Mouse (Mus musculus): Measurements from ENCODE around the gene Plekha7.
"Not testable (repeated sequence)": the region's sequence is repeated elsewhere in the genome, so short reads cannot be mapped to it uniquely, and the experiment has no call there.

Plekha7 gene

GRCm38 (mm10) chr7:116131390-116131789 lies 176.8 kb downstream of the Plekha7 start:
- no peak for DNase-seq (ENCODE audit: low spot score)

- no peak for DNase-seq (ENCODE audit: low spot score)
Measured at GRCm38 (mm10) chr7:116129374-116129773, 178.8 kb downstream of the Plekha7 start.

GRCm38 (mm10) chr7:116128286-116128685 lies 179.9 kb downstream of the Plekha7 start:
- DNase-seq (ENCODE audit: low spot score) = no peak

- DNase-seq (ENCODE audit: low spot score) = no peak
Measured at GRCm38 (mm10) chr7:116127052-116127451, 181.1 kb downstream of the Plekha7 start.

GRCm38 (mm10) chr7:116125671-116126070 lies 182.5 kb downstream of the Plekha7 start:
- no peak for DNase-seq (ENCODE audit: low spot score)

- no peak for DNase-seq (ENCODE audit: low spot score)
Measured at GRCm38 (mm10) chr7:116124057-116124456, 184.1 kb downstream of the Plekha7 start.

- DNase-seq (ENCODE audit: low spot score) = no peak
Measured at GRCm38 (mm10) chr7:116123597-116123985, 184.6 kb downstream of the Plekha7 start.

GRCm38 (mm10) chr7:116122981-116123596 lies 185.1 kb downstream of the Plekha7 start:
- DNase-seq (ENCODE audit: low spot score) = no peak

GRCm38 (mm10) chr7:116121202-116121601 lies 187.0 kb downstream of the Plekha7 start:
- DNase-seq (ENCODE audit: low spot score) = no peak

GRCm38 (mm10) chr7:116120737-116121136 lies 187.4 kb downstream of the Plekha7 start:
- DNase-seq (ENCODE audit: low spot score) = no peak

GRCm38 (mm10) chr7:116119306-116119857 lies 188.8 kb downstream of the Plekha7 start:
- DNase-seq (ENCODE audit: low spot score) = no peak

- no peak for DNase-seq (ENCODE audit: low spot score)
Measured at GRCm38 (mm10) chr7:116115991-116116390, 192.2 kb downstream of the Plekha7 start.

- DNase-seq (ENCODE audit: low spot score) = no peak
Measured at GRCm38 (mm10) chr7:116115216-116115930, 192.8 kb downstream of the Plekha7 start.

GRCm38 (mm10) chr7:116111546-116111945 lies 196.6 kb downstream of the Plekha7 start:
- no peak for DNase-seq (ENCODE audit: low spot score)

- DNase-seq (ENCODE audit: low spot score) = no peak
Measured at GRCm38 (mm10) chr7:116110661-116111060, 197.5 kb downstream of the Plekha7 start.

- no peak for DNase-seq (ENCODE audit: low spot score)
Measured at GRCm38 (mm10) chr7:116103091-116103490, 205.1 kb downstream of the Plekha7 start.

- no peak for DNase-seq (ENCODE audit: low spot score)
Measured at GRCm38 (mm10) chr7:116099952-116100528, 208.1 kb downstream of the Plekha7 start.

GRCm38 (mm10) chr7:116093466-116093850 lies 214.7 kb downstream of the Plekha7 start:
- no peak for DNase-seq (ENCODE audit: low spot score)

GRCm38 (mm10) chr7:116092710-116093465 lies 215.3 kb downstream of the Plekha7 start:
- DNase-seq (ENCODE audit: low spot score) = peak; percentile 98

GRCm38 (mm10) chr7:116084366-116084765 lies 223.8 kb downstream of the Plekha7 start, which contains the start of gene Gm4353:
Gene Gm4353 (minus strand): TSS chr7:116084635.
- DNase-seq (ENCODE audit: low spot score) = not testable (repeated sequence)

All from yolk sac, embryonic 10.5 days (tissue).